Mouse (Mus musculus): ENCODE results near the gene Gpr108. TPM values are rescaled to one million over a fixed set of nuclear protein-coding genes. Genes with fewer than 3 reads are reported as not detected.

The Gpr108 gene
- polyA plus RNA-seq, 1 experiment, result 34.1 TPM

GRCm38 (mm10) chr17:57230728-57231125, 17.5 kb downstream of the Gpr108 start:
- Histone ChIP-seq H3K27ac (ENCODE audit: control insufficient read depth, insufficient read depth, low read depth, low read length) (no peak overlapping the region), H3K4me1 (ENCODE audit: control insufficient read depth, insufficient read depth, low read length) (no peaks in the 10 kb centered on the region; the same call in 1 of the 2 replicates), H3K27me3 (ENCODE audit: control insufficient read depth, insufficient read depth, low read length) (no peaks in the 10 kb centered on the region), H3K36me3 (ENCODE audit: control insufficient read depth, insufficient read depth, low read length) (no peaks in the 10 kb centered on the region), H3K4me3 (ENCODE audit: control insufficient read depth, low read depth, low read length) (no peak overlapping the region)
- no peak for TF ChIP-seq CTCF (IDR thresholded peaks at IDR 0.05; ENCODE audit: control insufficient read depth, insufficient read depth, insufficient replicate concordance, low read depth, low read length)

DNA sequence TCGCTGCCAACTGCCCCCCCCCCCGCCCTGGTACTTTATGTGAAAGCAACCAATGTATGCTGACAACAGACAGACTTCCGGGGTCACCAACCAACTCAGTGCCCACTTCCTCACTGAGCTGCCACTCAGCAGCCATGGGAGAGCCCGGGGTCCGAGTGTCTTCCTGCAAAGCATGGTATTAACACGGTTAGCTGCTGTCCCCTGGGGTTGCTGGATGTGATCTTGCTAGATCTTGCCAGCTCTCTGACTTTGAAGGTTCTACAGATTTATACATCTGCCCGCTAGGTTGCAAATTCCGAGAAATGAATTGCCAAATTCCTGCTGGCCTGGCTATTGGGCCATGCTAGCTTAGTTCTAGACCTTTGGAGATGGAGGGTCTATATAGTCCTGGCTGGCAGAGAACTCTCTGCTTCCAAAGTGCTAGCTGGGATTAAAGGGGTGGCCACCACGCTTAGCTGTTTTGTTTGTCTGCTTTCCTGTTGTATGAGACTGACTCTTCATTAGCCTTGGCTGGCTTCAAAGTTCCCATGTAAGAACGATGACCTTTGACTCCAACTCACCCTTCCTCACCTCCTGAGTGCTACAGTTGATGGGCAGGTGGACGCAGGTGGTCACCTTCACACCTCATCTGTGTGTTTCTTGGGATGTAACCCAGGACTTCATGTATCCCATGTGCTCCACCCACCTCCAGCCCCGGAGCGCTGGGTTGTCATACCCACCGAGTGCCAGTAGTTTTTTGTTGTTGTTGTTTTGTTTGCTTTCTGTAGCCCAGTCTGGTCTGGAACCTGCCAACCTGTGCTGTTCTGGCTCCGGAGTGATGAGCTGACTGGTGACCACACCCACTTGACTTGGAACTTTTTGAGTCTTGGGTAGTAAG, 18.2 kb downstream of the Gpr108 start:
- Histone ChIP-seq H3K27me3 (ENCODE audit: control insufficient read depth, insufficient read depth, low read length) (no peaks in the 10 kb centered on the region), H3K4me3 (ENCODE audit: control insufficient read depth, low read depth, low read length) (no peak overlapping the region), H3K4me1 (ENCODE audit: control insufficient read depth, insufficient read depth, low read length) (no peaks in the 10 kb centered on the region; the same call in 1 of the 2 replicates), H3K27ac (ENCODE audit: control insufficient read depth, insufficient read depth, low read depth, low read length) (no peak overlapping the region), H3K36me3 (ENCODE audit: control insufficient read depth, insufficient read depth, low read length) (no peaks in the 10 kb centered on the region)
- no peak for TF ChIP-seq CTCF (IDR thresholded peaks at IDR 0.05; ENCODE audit: control insufficient read depth, insufficient read depth, insufficient replicate concordance, low read depth, low read length)

DNA sequence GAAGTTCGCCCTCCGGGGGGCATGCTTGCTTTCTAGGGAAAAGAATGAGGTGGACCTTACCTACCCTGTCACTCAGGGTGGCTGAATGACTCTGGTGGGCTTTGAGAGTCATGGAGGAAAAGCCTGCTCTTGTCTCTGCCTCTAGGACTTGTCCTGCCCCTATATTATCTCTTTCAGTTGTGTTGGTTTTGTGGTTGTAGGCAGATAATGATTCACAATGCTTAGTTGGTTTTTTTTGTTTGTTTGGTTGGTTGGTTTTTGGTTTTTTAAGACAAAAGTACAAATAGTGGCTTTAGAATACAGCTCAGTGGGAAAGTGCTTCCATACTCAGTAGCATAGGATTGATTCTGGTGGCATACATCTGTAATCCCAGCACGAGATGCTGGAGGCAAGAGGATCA, 19.4 kb downstream of the Gpr108 start:
- no peak overlapping the region for H3K4me3 ChIP-seq (ENCODE audit: control insufficient read depth, low read depth, low read length)
- H3K27ac ChIP-seq (ENCODE audit: control insufficient read depth, insufficient read depth, low read depth, low read length), result no peak overlapping the region
- TF ChIP-seq POLR2A (IDR thresholded peaks at IDR 0.05; ENCODE audit: control insufficient read depth, low read depth, low read length) (no peak), CTCF (IDR thresholded peaks at IDR 0.05; ENCODE audit: control insufficient read depth, insufficient read depth, insufficient replicate concordance, low read depth, low read length) (no peak)
- no peaks in the 10 kb centered on the region for H3K27me3 ChIP-seq (ENCODE audit: control insufficient read depth, insufficient read depth, low read length)
- H3K36me3 ChIP-seq (ENCODE audit: control insufficient read depth, insufficient read depth, low read length), result no peaks in the 10 kb centered on the region
- peaks cover 9% of the 10 kb centered on the region for H3K4me1 ChIP-seq (ENCODE audit: control insufficient read depth, insufficient read depth, low read length)

DNA sequence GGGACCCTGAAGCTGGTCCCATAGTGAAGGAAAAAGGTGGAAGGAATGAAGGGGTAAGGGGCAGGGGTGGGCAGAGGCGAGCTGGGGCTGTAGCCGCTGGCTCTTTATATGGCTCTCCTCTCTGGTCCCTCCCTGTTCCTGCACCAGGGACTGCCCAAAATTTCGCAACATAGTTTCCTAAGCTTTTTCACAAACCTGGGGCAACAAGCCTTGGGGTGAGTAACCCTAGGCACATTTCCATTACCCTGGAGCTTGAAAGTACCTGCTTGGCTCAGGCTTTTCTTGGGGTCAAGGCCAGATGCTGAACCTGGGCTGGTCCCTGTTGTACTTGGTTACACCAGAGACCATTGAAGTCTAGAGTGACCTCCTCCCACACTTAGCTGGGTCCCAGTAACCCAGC, 20.2 kb downstream of the Gpr108 start, which contains the start of gene C3:
C3 (minus strand) TSS at position 123 of the 400 bp plus-strand sequence.
- Histone ChIP-seq H3K27me3 (ENCODE audit: control insufficient read depth, insufficient read depth, low read length) (no peaks in the 10 kb centered on the region), H3K27ac (ENCODE audit: control insufficient read depth, insufficient read depth, low read depth, low read length) (no peak within 1 kb of the TSS), H3K4me1 (ENCODE audit: control insufficient read depth, insufficient read depth, low read length) (peaks cover 9% of the 10 kb centered on the region), H3K4me3 (ENCODE audit: control insufficient read depth, low read depth, low read length) (no peak within 1 kb of the TSS), H3K36me3 (ENCODE audit: control insufficient read depth, insufficient read depth, low read length) (no peaks in the 10 kb centered on the region)
- TF ChIP-seq CTCF (IDR thresholded peaks at IDR 0.05; ENCODE audit: control insufficient read depth, insufficient read depth, insufficient replicate concordance, low read depth, low read length) (no peak), POLR2A (IDR thresholded peaks at IDR 0.05; ENCODE audit: control insufficient read depth, low read depth, low read length) (no peak)

GRCm38 (mm10) chr17:57227468-57227867, 20.8 kb downstream of the Gpr108 start:
- no peak overlapping the region for H3K27ac ChIP-seq (ENCODE audit: control insufficient read depth, insufficient read depth, low read depth, low read length)
- no peaks in the 10 kb centered on the region for H3K27me3 ChIP-seq (ENCODE audit: control insufficient read depth, insufficient read depth, low read length)
- H3K4me1 ChIP-seq (ENCODE audit: control insufficient read depth, insufficient read depth, low read length), result peaks cover 9% of the 10 kb centered on the region
- no peak overlapping the region for H3K4me3 ChIP-seq (ENCODE audit: control insufficient read depth, low read depth, low read length)
- TF ChIP-seq CTCF (IDR thresholded peaks at IDR 0.05; ENCODE audit: control insufficient read depth, insufficient read depth, insufficient replicate concordance, low read depth, low read length), result no peak
- TF ChIP-seq POLR2A (IDR thresholded peaks at IDR 0.05; ENCODE audit: control insufficient read depth, low read depth, low read length), result no peak
- no peaks in the 10 kb centered on the region for H3K36me3 ChIP-seq (ENCODE audit: control insufficient read depth, insufficient read depth, low read length)

- H3K4me1 ChIP-seq (ENCODE audit: control insufficient read depth, insufficient read depth, low read length), result peaks cover 9% of the 10 kb centered on the region
- TF ChIP-seq POLR2A (IDR thresholded peaks at IDR 0.05; ENCODE audit: control insufficient read depth, low read depth, low read length) (no peak), CTCF (IDR thresholded peaks at IDR 0.05; ENCODE audit: control insufficient read depth, insufficient read depth, insufficient replicate concordance, low read depth, low read length) (no peak)
- H3K36me3 ChIP-seq (ENCODE audit: control insufficient read depth, insufficient read depth, low read length), result no peaks in the 10 kb centered on the region
- H3K27ac ChIP-seq (ENCODE audit: control insufficient read depth, insufficient read depth, low read depth, low read length), result no peak overlapping the region
- H3K4me3 ChIP-seq (ENCODE audit: control insufficient read depth, low read depth, low read length), result no peak overlapping the region
- no peaks in the 10 kb centered on the region for H3K27me3 ChIP-seq (ENCODE audit: control insufficient read depth, insufficient read depth, low read length)
Observed at GRCm38 (mm10) chr17:57223313-57223712, 24.9 kb downstream of the Gpr108 start.

DNA sequence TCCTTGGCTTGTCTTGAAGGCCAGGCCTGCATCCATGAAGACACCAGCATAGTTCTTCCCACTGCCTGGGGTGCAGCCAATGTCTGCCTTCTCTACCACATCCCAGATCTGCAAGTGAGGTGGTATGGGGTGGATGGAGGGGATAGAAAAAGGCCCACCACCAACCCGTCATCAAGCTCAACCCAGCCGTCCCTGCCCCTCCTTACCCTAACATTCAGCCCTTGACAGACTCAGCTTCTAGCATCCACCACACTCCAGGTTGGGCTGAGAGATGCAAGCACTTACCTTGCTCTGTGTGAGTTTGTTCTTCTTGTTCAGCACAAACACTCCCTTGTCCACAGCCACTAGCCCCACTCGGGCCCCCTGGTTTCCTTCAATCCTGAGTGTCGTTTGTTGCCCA, 26.3 kb downstream of the Gpr108 start:
- no peak for TF ChIP-seq POLR2A (IDR thresholded peaks at IDR 0.05; ENCODE audit: control insufficient read depth, low read depth, low read length)
- TF ChIP-seq CTCF (IDR thresholded peaks at IDR 0.05; ENCODE audit: control insufficient read depth, insufficient read depth, insufficient replicate concordance, low read depth, low read length), result no peak
- Histone ChIP-seq H3K4me1 (ENCODE audit: control insufficient read depth, insufficient read depth, low read length) (peaks cover 9% of the 10 kb centered on the region), H3K36me3 (ENCODE audit: control insufficient read depth, insufficient read depth, low read length) (no peaks in the 10 kb centered on the region), H3K4me3 (ENCODE audit: control insufficient read depth, low read depth, low read length) (no peak overlapping the region), H3K27me3 (ENCODE audit: control insufficient read depth, insufficient read depth, low read length) (no peaks in the 10 kb centered on the region), H3K27ac (ENCODE audit: control insufficient read depth, insufficient read depth, low read depth, low read length) (no peak overlapping the region)

All from testis, adult 2 months (tissue).